Mouse (Mus musculus): ENCODE data around the gene Rdh16f2. TPM values are rescaled to one million over a fixed set of nuclear protein-coding genes. Genes with fewer than 3 reads are reported as not detected.
"Not testable (repeated sequence)": the region's sequence is repeated elsewhere in the genome, so short reads cannot be mapped to it uniquely, and the experiment has no call there.

Gene Rdh16f2
- total RNA-seq, 2 experiments from 2014 or later: not detected

DNA sequence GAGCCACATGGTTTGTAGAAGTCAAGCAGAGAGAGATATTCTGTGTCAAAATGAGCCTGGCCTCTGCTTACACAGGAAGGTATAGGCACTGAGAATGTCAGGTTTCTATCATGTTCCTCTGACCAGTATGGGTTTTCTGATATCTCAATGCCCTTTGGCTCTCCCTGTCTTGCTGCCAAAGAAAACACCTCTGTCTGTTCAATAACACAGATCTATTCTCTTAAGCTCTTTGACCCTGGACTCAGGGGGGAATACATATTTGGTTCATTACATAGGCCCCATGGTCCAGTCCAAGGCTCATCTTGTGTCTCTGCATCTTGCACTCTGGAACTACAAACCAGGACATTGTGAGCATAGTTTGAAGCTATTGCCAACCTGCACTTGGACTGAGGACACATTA, 22.3 kb downstream of the Rdh16f2 start, which contains the start of gene Rdh7:
Rdh7 (minus strand) TSS at position 213 of the 400 bp plus-strand sequence.
- ATAC-seq (replicated peaks; ENCODE audit: poor library complexity): no peak

DNA sequence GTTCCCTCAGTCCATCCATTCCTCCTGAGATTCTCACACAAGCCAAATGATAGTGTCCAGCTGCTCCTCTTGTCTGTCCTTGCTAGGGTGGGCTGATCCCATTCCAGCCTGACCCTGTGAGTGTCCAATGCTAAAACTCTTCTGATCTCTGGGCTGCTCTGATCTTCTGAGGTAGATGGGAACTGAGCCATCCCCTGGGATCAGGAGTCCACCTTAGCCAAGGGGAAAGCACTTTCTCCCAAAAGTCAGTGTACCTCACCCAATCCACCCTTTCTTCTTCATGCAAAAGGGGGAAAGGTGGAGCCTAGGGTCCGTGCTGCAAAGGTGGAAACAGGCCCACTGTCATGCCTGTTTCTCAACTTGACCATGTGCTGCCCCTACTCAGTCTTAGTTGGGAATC, 25.2 kb downstream of the Rdh16f2 start:
- no peak for ATAC-seq (replicated peaks; ENCODE audit: poor library complexity)

DNA sequence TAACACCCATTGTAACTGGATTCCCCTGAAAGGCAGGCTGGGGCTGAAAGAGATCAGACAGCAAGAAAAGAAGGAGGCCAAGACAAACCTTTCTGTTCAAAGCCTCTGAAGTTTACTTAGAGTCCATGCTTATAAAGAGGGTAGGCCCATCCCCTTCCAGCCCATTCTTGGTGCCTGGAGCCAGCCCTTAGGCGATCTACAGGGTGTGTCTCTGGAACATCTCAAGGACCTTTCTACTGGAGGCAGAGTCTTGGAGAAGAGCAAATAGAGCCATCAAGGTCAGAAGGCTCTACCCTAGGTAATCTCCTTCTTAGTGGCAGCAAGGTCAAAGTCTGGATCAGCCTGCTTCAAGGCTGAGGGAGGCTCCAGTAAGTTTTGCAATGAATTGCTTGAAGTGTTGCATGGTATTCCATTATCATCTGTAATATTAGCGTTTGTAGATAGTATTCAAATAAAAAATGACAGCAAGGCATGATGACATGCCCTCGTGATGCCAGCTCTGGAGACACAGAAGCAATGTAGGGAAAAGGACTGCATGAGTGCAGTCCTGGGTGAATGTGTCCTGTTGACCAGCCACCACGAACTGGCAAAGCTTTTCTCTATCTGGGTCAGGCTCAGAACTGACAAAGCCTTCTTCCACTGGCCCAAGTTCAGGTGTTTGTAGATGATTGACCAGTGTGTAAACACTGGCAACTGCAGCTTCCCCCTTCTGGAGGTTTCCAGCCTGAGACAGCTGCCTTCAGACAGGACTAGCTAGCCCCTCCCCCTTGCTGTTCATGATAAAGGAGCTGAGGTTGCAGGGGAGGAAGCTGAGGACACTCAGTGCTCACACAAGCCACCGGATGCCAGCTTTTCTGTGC, 27.1 kb downstream of the Rdh16f2 start:
- peak; percentile 87 for ATAC-seq (replicated peaks; ENCODE audit: poor library complexity)

GRCm38 (mm10) chr10:127896705-127897104, 30.4 kb downstream of the Rdh16f2 start:
- no peak for ATAC-seq (replicated peaks; ENCODE audit: poor library complexity)

DNA sequence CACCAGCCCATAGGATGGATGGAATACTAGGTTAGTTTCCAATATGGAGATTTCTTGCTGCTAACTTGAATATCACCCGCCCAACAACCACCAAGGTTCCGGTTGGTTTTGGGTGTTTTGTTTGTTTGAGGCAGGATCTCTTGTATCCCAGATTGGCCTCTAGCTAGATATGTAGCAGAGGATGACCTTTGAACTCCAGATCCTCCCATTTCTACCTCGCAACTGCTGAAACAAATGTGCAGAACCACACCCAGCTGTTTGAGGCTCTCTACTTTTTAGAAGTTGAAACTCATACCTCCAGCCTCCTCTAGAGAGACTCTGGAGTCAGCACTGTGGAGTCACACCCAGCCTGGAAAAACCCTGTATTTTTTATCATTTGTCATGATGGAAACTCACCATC, 31.2 kb downstream of the Rdh16f2 start:
- ATAC-seq (replicated peaks; ENCODE audit: poor library complexity): no peak

GRCm38 (mm10) chr10:127898218-127898617, 31.9 kb downstream of the Rdh16f2 start, which contains the start of gene Sdr9c7:
Gene Sdr9c7, plus strand, starts transcription at chr10:127898518.
- no peak for ATAC-seq (replicated peaks; ENCODE audit: poor library complexity)

GRCm38 (mm10) chr10:127899783-127900182, 33.5 kb downstream of the Rdh16f2 start:
- no peak for ATAC-seq (replicated peaks; ENCODE audit: poor library complexity)

- ATAC-seq (replicated peaks; ENCODE audit: poor library complexity): no peak
These were observed 35.5 kb downstream of the Rdh16f2 start for GRCm38 (mm10) chr10:127901751-127902150.

DNA sequence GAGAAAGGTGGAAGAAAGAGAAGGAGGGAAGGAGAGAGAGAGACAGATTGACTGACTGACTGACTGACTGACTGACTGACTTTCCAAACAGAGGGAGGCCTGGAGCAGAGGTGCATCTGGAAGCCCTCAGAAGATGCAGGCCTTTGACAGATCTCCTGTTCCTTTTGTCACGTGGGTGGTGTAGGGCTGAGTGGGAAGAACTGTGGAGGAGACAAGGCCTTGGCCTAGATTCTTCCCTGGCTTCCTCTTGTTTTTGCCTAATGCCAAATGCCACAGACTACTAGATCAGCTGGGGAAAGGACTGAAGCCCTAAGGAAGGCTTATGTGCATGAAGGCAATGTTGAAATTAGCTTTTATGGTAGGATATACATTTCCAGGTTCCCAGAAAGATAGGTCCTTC, 36.8 kb downstream of the Rdh16f2 start:
- no peak for ATAC-seq (replicated peaks; ENCODE audit: poor library complexity)

DNA sequence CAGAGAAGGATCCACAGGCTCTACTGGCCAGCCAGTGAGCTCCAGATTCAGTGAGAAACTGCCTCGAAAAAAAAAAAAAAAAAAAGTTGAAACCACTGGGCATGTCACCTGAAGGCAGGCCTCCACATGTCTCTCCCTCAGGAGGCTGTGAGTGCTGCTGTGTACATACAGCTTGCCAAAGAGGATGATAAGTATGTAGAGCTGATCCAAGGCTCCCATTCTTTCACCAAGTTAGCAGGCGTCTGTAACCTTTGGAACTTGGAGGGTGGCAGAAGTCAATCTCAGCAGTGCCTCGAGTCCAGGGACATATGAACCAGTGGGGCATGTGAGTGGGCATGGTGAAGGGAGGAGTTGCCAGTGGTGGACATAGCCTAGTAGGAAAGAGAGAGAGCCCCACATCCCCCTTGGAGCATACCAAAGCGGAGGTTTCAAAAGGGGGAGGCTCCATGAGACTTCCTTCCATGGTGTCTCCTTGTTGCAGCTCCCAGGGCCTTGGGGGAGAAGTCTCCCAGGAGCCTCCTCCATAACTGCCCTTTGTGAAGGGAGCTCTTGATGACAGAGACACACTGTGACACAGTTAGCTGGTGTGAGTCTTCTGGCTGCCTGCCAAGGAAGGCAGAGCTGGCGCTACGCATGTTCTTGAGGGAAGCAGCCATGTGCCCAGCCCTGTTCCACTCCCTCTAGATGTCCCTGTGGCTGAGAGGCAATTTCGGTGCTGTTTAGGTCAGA, 38.6 kb downstream of the Rdh16f2 start:
- no peak for ATAC-seq (replicated peaks; ENCODE audit: poor library complexity)

DNA sequence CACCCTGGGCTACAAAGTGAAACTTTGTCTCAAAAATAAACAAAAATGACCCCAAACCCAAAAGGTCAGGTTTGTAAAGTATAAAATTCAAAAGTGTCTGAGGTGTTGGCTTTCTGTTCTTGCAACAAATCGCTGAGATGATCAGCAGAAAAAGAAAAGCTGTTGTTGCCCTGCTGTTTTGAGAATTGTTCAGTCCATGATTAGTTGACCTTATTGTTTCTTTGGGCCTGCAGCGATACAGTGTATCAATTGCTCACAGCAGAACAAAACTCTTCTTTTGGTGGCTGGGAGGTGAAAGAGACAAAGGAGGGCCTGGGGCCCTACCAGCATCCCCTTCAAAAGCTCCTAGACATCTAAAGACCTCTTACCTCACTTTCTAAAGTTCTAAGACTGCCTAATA, 39.9 kb downstream of the Rdh16f2 start:
- no peak for ATAC-seq (replicated peaks; ENCODE audit: poor library complexity)

DNA sequence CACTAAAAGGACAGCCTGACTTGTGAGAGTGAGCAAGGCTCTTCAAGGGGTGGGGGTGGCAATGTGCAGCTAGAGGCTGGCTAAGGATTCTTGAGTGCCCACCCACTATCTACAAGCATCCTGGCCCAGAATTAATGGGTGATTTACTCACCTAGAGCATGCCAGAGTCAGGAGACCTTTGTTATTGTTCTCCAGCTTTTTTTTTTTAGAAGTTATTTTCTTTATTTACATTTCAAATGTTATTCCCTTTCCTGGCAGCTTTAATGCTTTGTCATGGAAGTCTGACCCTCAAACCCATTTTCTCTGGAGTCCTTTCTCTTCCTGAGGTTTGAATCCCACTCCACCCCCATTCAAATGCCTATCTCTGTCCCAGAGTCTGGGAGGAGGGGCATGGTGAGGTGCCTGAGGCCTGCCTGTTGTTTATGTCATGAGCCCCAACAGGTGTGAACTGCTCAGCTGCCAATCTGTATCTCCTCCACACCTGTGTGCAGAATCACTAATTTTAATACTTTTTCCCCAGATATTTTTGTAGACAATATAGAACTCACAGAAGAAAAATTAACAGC, 41.2 kb downstream of the Rdh16f2 start:
- no peak for ATAC-seq (replicated peaks; ENCODE audit: poor library complexity)

DNA sequence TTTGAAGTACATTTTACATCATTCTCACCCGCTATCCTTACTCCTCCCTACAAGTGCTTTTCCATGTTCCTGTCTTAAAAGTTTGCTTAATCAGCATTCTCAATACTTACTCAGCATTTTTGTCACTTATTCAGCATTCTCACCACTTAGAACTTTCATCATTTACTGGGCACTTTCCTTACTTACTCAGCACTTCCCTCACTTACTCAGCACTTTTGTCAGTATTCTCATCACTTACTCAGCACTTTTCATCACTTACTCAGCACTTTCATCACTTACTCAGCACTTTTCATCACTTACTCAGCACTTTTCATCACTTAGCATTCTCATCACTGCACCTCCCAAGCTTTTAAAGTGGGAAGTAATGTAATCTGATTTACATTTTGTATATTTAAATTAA, 49.3 kb downstream of the Rdh16f2 start:
- no peak for ATAC-seq (replicated peaks; ENCODE audit: poor library complexity)

GRCm38 (mm10) chr10:127917183-127917582, 50.9 kb downstream of the Rdh16f2 start:
- ATAC-seq (replicated peaks; ENCODE audit: poor library complexity): not testable (repeated sequence)

DNA sequence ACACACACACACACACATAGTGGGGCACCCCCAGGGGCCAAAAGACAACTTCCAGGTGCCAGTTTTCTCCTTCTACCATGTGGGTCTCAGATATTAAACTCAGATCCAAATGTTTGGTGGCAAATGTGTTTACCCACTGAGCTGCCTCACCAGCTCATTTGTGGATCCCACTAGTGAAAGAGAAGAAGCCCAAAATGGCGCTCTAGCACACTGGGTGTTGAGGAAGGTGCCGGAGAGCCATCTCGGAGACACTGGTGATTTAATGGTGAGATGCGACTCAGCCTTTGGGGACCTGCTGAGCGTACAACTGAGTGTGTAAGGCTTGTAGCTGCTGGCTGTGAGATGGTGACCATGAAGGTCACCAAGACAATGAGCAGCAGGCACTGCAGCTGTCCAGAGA, 51.4 kb downstream of the Rdh16f2 start:
- ATAC-seq (replicated peaks; ENCODE audit: poor library complexity): no peak

GRCm38 (mm10) chr10:127922241-127922640, 56.0 kb downstream of the Rdh16f2 start:
- no peak for ATAC-seq (replicated peaks; ENCODE audit: poor library complexity)

DNA sequence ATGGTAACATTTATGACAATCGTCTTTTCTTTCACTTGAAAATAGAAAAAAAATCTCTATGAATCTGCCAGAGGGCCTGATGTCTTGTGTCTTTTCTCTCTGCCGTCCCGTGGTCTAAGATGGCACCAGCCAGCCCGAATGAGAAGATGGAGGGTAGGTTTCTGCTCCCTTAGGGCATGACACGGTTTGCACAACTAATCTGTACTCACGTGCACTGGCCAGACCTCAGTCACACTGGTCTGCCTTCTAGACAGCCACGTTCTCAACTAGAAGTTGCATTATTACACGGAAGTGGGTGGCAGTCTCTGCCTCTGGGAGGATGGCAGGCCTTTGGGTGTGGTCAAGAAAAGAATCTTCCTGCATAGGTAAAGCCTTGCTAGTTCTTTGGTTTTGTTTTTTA, 56.8 kb downstream of the Rdh16f2 start:
- ATAC-seq (replicated peaks; ENCODE audit: poor library complexity): no peak

DNA sequence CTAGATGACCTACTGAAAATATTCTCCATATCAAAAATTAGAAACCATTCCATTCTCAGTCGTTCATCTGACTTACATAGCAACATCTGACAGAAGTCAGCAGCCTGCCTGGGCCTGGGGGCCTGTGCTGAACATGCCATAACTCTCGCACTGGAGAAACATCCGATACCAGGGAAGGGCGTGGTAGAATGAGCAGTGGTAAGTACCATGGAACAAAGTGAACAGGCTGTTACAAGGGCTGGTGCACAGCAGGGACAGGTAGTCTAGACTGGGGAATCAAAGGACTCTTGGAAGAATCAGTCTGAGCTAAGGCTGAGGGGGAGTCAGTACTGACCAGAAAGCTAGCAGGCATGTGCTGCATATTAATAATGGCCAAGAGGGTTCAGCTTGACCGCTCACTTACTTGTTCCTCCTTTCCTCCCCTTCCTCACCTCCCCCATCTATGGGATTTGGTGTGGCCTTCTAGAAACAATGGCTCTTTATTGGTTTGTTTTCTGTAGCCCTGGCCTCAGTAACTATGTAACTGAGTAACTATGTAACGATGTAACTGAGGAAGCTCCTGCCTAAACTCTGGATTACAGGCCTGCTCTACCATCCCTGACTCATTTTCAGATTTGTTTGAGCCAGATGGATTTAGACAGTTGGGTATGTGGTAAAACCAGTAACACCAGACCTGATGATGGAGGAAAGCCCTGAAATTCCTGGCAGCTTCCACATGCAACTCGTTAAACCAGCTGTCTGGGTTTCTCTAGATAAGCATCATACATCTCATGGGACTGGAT, 58.5 kb downstream of the Rdh16f2 start:
- ATAC-seq (replicated peaks; ENCODE audit: poor library complexity): no peak

Measured in megakaryocyte progenitor cell, adult 5-6 weeks (primary cell).